Mouse (Mus musculus): ENCODE results near the gene Gm28374.

GRCm38 (mm10) chr19:6067011-6067723, 14.9 kb downstream of the Gm28374 start:
- no peak for TF ChIP-seq POLR2A (IDR thresholded peaks at IDR 0.05; ENCODE audit: insufficient read length, low read depth)
- TF ChIP-seq USF1 (IDR thresholded peaks at IDR 0.05; ENCODE audit: low read depth) = no peak
- TF ChIP-seq MAX (IDR thresholded peaks at IDR 0.05; ENCODE audit: low read depth) = no peak

Data from myocyte (in vitro differentiated cells).